Mouse (Mus musculus) CH12.LX (cell line): ENCODE results near the gene Gm21958. TPM values are rescaled to one million over a fixed set of nuclear protein-coding genes. Genes with fewer than 3 reads are reported as not detected.

ENCODE experiments used
- DNase-seq: peaks from one replicate; pipeline ENCODE4 v3.0.0-alpha.2; 2013; ENCODE audit errors: extremely low read depth
- H3K27ac ChIP-seq: 2 replicates; pipeline ENCODE4 v1.5.1; 2012; ENCODE audit warnings: low read depth, mild to moderate bottlenecking, control low read depth, moderate library complexity; ENCODE audit not compliant: insufficient read depth
- H3K27me3 ChIP-seq: replicated peaks from 2 replicates; pipeline ENCODE3; 2012; ENCODE audit warnings: inconsistent platforms
- H3K36me3 ChIP-seq, 2 experiments: replicated peaks in 1 of 2; 2 replicates each; pipeline versions ENCODE3 to v1.6.1; 2012; ENCODE audit warnings: inconsistent platforms in 1 of 2, low read length in 1 of 2, mild to moderate bottlenecking in 1 of 2, mixed read lengths in 1 of 2, moderate library complexity in 1 of 2; ENCODE audit not compliant: control insufficient read depth in 1 of 2, insufficient read depth in 1 of 2
- H3K4me1 ChIP-seq, 2 experiments: 2 replicates each; pipeline ENCODE4 v1.6.1; 2012; ENCODE audit warnings: inconsistent platforms in 1 of 2, moderate library complexity in 1 of 2; ENCODE audit not compliant: insufficient read depth in 2 of 2, control insufficient read depth in 1 of 2
- H3K4me2 ChIP-seq: 2 replicates; pipeline ENCODE4 v1.6.1; 2012; ENCODE audit warnings: low read depth, mild to moderate bottlenecking, control low read depth; ENCODE audit not compliant: poor library complexity, insufficient read depth, severe bottlenecking
- H3K4me3 ChIP-seq, 3 experiments: fragments of 150-350 bp in 1 of 3; sonication (generic) in 1 of 3; replicated peaks in 1 of 3; 2 replicates each; pipeline versions ENCODE3 to v1.5.1; 2011 to 2012; ENCODE audit warnings: low read depth in 2 of 3, low read length in 2 of 3, mild to moderate bottlenecking in 2 of 3, moderate library complexity in 2 of 3, control low read depth in 1 of 3, improper control_type of control experiment in 1 of 3, inconsistent platforms in 1 of 3, mixed read lengths in 1 of 3; ENCODE audit not compliant: poor library complexity in 1 of 3
- H3K79me2 ChIP-seq: replicated peaks from 2 replicates; pipeline ENCODE4 v1.6.1; 2012; ENCODE audit warnings: mild to moderate bottlenecking, moderate library complexity; ENCODE audit not compliant: control insufficient read depth, poor library complexity, insufficient read depth, severe bottlenecking; ENCODE audit errors: extremely low read depth
- H3K9ac ChIP-seq: 2 replicates; pipeline ENCODE4 v1.6.1; 2012; ENCODE audit warnings: low read depth, mild to moderate bottlenecking, control low read depth, moderate library complexity; ENCODE audit not compliant: insufficient read depth
- H3K9me3 ChIP-seq: replicated peaks from 2 replicates; pipeline ENCODE3; 2012; ENCODE audit warnings: low read length, inconsistent platforms, mixed read lengths
- CTCF ChIP-seq, 2 experiments: IDR thresholded peaks in 1 of 2; conservative IDR thresholded peaks in 1 of 2; 2 replicates each; pipeline ENCODE4 v1.5.1; 2011 to 2012; ENCODE audit warnings: low read depth in 2 of 2, low read length in 2 of 2, improper control_type of control experiment in 1 of 2, inconsistent platforms in 1 of 2, mild to moderate bottlenecking in 1 of 2, moderate library complexity in 1 of 2
- E2F4 ChIP-seq: IDR thresholded peaks from 2 replicates; pipeline ENCODE4 v1.6.1; 2011; ENCODE audit warnings: low read depth, low read length, improper control_type of control experiment; ENCODE audit not compliant: insufficient replicate concordance
- IRF4 ChIP-seq: IDR thresholded peaks from 2 replicates; pipeline ENCODE4 v1.6.1; 2014; ENCODE audit warnings: low read depth, mild to moderate bottlenecking, inconsistent platforms, low read length, improper control_type of control experiment
- JUN ChIP-seq: IDR thresholded peaks from 2 replicates; pipeline ENCODE4 v1.6.1; 2011; ENCODE audit warnings: low read depth, mild to moderate bottlenecking, low read length, improper control_type of control experiment, moderate library complexity; ENCODE audit not compliant: insufficient read depth
- KAT2A ChIP-seq: IDR thresholded peaks from 2 replicates; pipeline ENCODE4 v1.6.1; 2012; ENCODE audit warnings: low read length, improper control_type of control experiment, inconsistent platforms; ENCODE audit not compliant: insufficient replicate concordance
- MAZ ChIP-seq: IDR thresholded peaks from 2 replicates; pipeline ENCODE4 v1.6.1; 2012; ENCODE audit warnings: low read depth, mild to moderate bottlenecking, inconsistent platforms, low read length, improper control_type of control experiment, moderate library complexity
- MEF2A ChIP-seq: IDR thresholded peaks from 2 replicates; pipeline ENCODE4 v1.6.1; 2014; ENCODE audit warnings: low read depth, mild to moderate bottlenecking, inconsistent platforms, low read length, improper control_type of control experiment, borderline replicate concordance
- MYC ChIP-seq: IDR thresholded peaks from 2 replicates; pipeline ENCODE4 v1.6.1; 2011; ENCODE audit warnings: low read depth, mild to moderate bottlenecking, improper control_type of control experiment, low read length
- NELFE ChIP-seq: IDR thresholded peaks from 2 replicates; pipeline ENCODE4 v1.6.1; 2011; ENCODE audit warnings: low read depth, low read length, improper control_type of control experiment
- PAX5 ChIP-seq: IDR thresholded peaks from 2 replicates; pipeline ENCODE4 v1.6.1; 2012; ENCODE audit warnings: low read length, inconsistent platforms, mixed read lengths
- POLR2A ChIP-seq: IDR thresholded peaks from 2 replicates; pipeline ENCODE4 v1.6.1; 2011; ENCODE audit warnings: low read depth, mild to moderate bottlenecking, improper control_type of control experiment, low read length
- RAD21 ChIP-seq: IDR thresholded peaks from 2 replicates; pipeline ENCODE4 v1.6.1; 2011; ENCODE audit warnings: low read depth, mild to moderate bottlenecking, low read length, improper control_type of control experiment, moderate library complexity
- TCF12 ChIP-seq: IDR thresholded peaks from 2 replicates; pipeline ENCODE4 v1.6.1; 2014; ENCODE audit warnings: low read depth, mild to moderate bottlenecking, inconsistent platforms, low read length, improper control_type of control experiment
- USF1 ChIP-seq: IDR thresholded peaks from 2 replicates; pipeline ENCODE4 v1.6.1; 2014; ENCODE audit warnings: low read depth, mild to moderate bottlenecking, inconsistent platforms, low read length, improper control_type of control experiment
- ZMIZ1 ChIP-seq: IDR thresholded peaks from 2 replicates; pipeline ENCODE4 v1.6.1; 2012; ENCODE audit warnings: low read depth, mild to moderate bottlenecking, inconsistent platforms, low read length, improper control_type of control experiment
- ZNF384 ChIP-seq: IDR thresholded peaks from 2 replicates; pipeline ENCODE4 v1.6.1; 2012; ENCODE audit warnings: low read depth, low read length, improper control_type of control experiment, inconsistent platforms
- dilution Hi-C: fragments of 300-500 bp; cut with MboI; formaldehyde crosslinking; loops from 2 replicates; pipeline ENCODE4 v1.14.3; 2020; ENCODE audit warnings: low sequenced_read_pairs; ENCODE audit not compliant: extremely low pct_unique_long_range_greater_than_20kb, extremely low pct_ligation_motif_present
- in situ Hi-C: fragments of 300-500 bp; cut with MboI; formaldehyde crosslinking; loops from 3 replicates; pipeline ENCODE4 v1.14.3; 2019; ENCODE audit warnings: low sequenced_read_pairs, low pct_ligation_motif_present, low pct_unique_long_range_greater_than_20kb, mixed read lengths
- polyA plus RNA-seq: library from polyadenylated mRNA; unstranded; fragments of >175 nt; gene quantifications from 2 replicates; pipeline ENCODE4 v1.2.1, GENCODE M21; 2012; ENCODE audit warnings: low read depth; ENCODE audit not compliant: insufficient read length
- total RNA-seq, 2 experiments: library from RNA; depleted of rRNA; stranded (reverse); fragments of 300-350 nt in 1 of 2; fragments of >200 nt in 1 of 2; gene quantifications; 2 replicates each; pipeline ENCODE4 v1.2.3; 2012 to 2014

The Gm21958 gene
- total RNA-seq (2012; rRNA removed) (not detected in 2 replicates), total RNA-seq (2014; rRNA removed) (not detected in 2 replicates), polyA plus RNA-seq (0.61 TPM in 1 of 2 replicates, not detected in the other)

- Histone ChIP-seq H3K27me3 (no peaks in the 10 kb centered on the region), H3K27ac (no peak within 1 kb of the TSS), H3K79me2 (0 out of 2 replicates have a peak, but pooled peaks cover 9% of the 10 kb centered on the region), H3K4me3 (no peak within 1 kb of the TSS), H3K36me3 (peaks cover 61 to 91% of the 10 kb centered on the region in 2 experiments), H3K9ac (no peak within 1 kb of the TSS), H3K9me3 (no peaks in the 10 kb centered on the region), H3K4me1 (peaks cover 1 to 40% of the 10 kb centered on the region in 2 experiments; a peak in 3 of 4 replicates), H3K4me2 (no peak within 1 kb of the TSS)
- in situ Hi-C loops (no loop called here), dilution Hi-C loops (no loop called here)
- no peak for DNase-seq
- TF ChIP-seq ZNF384 (no peak), KAT2A (no peak), TCF12 (no peak), POLR2A (no peak), RAD21 (no peak), JUN (no peak), IRF4 (no peak), NELFE (no peak), MYC (no peak), E2F4 (no peak), PAX5 (no peak), CTCF (conservative IDR thresholded peaks at IDR 0.05 in 1 of 2, IDR thresholded peaks at IDR 0.05 in 1 of 2; ENCODE audit: low read depth in 2 of 2, low read length in 2 of 2) (no peak), USF1 (no peak)
Measured at GRCm38 (mm10) chr3:54714253-54714652, at the start of gene Gm21958. Gm21958 (minus strand) TSS chr3:54714353.

GRCm38 (mm10) chr3:54761258-54761657 is 47.1 kb upstream of the Gm21958 start:
- Histone ChIP-seq H3K9ac (no peak overlapping the region), H3K27me3 (no peaks in the 10 kb centered on the region), H3K4me1 (no peaks in the 10 kb centered on the region), H3K36me3 (no peaks in the 10 kb centered on the region), H3K79me2 (no peaks in the 10 kb centered on the region), H3K9me3 (no peaks in the 10 kb centered on the region), H3K4me3 (no peak overlapping the region), H3K4me2 (no peak overlapping the region), H3K27ac (no peak overlapping the region)
- dilution Hi-C loops: no loop called here
- TF ChIP-seq MEF2A (no peak), MAZ (no peak), ZMIZ1 (no peak), IRF4 (no peak)
- DNase-seq: no peak
- in situ Hi-C loops: no loop called here
